Mouse (Mus musculus): ENCODE data around the gene Ppox. TPM values are rescaled to one million over a fixed set of nuclear protein-coding genes. Genes with fewer than 3 reads are reported as not detected.

The Ppox gene
- total RNA-seq, 4 experiments from 2014 or later, result 29.1 to 35.0 (median 30.4) TPM

DNA sequence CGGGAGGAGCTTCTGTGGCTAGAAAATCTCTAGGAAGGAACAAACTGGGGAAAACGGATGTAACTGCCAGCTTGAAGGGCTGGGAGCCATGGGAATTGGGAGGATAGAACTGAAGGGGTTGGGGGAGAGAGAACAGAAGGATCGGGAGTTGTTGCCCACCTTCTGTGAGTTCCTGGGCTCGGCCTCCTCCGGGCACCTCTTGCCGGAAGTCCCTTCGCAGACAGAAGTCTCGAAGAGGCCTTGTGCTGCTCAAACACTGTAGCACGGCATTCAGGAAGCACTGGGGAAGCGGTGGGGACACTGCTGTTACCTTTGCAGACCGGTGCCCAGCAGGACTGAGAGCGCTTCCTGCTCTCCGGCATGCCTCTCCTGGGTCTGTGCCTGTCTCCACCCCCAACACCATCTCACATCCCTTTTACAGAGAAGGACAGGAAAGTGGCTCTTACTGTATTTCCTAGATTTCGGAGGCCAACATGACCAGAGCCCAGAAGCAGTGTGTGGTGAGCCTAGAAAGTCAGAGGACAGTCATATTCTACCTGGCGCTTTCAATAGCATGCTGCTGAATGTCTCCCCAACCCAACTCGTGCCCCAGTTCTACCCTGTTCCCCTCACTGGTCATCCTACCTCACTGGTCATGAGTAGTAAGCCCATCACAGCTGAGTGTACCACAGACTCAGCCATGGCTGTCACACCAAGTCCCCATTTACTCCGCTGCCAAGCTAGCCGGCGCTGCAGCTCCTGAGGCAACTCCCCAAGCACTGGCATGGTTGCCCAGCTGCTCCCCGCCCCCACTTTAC lies 4.3 kb upstream of the Ppox start:
- no peak for DNase-seq (ENCODE audit: low spot score in 2 of 2)

DNA sequence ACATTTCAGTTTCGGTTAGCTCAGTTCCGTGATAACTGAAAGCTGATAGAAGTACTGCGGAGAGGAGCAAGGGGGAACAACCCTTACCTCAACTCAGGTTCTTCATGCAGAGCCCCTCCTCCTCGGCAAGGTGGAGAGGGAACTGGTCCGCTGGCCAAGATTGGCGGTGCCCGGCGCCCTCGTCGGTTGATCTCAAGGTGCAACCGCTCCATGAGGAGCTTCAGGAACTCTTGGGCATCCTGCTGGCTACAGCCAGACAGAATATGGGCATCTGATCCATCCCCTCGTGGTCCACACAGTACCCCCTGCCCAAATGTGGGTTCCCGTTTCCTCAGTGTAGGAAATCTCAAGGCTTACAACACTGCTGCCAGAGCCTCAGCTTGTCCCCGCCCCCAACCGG lies 3.5 kb upstream of the Ppox start:
- DNase-seq (ENCODE audit: low spot score in 2 of 2), result no peak

DNA sequence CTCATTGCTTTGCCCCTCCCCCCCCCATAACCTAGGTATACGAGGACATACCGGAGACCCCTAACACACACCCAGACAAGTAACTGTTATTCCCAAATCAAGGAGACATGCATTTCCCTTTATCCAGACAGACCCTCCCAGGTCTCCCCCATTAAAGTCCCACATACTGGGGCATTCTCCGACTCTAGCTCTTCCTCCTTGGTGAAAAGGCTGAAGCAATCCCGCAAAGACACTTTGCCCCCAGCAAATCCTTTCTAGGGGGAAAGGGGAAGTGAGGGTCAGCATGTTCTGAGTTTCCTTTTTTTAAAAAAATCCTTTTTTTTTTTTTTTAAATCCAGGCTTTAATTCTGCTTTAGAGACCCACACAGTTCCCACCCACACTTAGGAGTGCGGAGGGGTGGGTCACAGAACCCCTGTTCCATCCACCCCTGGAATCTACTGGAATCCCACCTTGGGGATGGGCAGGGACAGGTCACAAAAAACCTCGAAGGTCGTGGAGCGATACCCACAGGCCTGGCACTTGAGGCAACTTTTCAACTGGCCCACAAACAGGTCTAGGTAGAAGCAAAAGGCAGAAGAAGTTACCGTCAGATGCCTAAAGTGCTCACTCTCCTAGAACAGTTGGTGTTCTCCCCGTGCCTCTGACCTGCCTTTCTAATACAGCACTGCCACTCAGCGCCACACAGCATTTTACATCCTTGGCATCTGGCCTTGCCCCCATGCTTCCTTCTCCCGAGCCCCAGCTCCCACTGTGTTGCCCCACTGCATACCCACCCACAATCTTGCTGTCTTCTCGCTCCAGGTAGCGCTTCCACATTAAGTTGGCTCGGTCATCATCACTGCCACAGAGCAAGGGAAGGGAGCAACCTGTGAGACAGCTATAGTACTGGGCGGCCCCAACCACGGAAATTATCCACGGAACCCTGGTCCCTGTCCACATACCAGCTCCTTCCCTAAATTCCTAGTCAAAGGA lies 2.5 kb upstream of the Ppox start:
- DNase-seq (ENCODE audit: low spot score in 2 of 2), result peak in 1 of 2 experiments; percentile 18

DNA sequence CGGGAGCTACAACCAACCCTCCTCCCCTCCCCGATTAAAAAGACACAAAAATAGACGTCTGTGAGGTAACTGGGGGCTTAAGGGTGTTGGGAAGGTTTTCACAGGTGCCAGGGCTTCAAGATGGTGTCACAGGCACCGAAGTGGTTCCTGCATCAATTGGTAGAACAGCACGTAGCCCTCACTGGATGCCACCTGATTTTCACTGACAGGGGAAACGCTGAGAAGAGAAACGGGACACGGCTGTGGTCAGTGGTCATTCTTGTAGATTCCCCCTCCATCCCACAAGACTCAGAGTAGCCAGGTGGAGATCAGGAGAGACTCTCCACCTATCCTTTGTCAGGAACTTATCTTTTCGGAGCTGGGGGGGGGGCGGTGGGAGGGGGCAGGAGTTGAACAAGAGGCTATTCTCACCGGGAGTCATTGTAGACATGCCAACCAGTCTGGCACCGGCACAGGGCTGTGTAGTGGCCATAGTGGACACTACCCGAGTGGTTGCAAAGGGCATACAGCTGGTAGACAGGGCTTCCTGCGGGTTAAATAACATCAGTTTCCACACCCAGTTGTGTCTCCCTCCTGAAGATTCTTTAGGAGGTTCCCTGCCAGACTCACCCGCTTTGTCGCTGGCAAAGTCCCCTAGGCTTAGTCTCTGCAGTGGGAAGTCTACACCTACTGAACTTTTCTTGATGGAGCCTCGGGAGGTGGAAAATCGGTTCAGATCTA lies 1.3 kb upstream of the Ppox start:
- DNase-seq (ENCODE audit: low spot score in 2 of 2), result peak in 1 of 2 experiments; percentile 18

DNA sequence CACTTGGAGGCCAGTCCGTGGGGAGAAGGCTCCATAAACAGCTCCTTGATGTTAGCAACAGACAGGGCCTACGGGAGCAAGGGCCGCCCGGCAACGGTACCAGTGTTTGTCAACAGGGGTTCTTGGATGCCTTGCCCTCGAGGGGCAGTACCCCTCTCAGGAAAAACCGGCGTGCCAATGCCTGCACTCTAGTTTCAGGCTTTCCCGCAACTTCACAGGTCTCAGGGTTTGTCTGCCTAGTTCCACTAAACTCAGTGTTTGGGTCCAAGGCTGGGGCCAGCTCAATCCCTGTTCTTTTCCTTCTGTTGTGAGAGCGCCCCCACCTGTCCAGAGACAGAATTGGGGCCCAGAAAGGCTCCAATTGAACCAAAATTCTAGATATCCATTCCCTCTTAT lies 540 bp upstream of the Ppox start:
- peak; percentile 43 to 74 for DNase-seq (ENCODE audit: low spot score in 2 of 2)

DNA sequence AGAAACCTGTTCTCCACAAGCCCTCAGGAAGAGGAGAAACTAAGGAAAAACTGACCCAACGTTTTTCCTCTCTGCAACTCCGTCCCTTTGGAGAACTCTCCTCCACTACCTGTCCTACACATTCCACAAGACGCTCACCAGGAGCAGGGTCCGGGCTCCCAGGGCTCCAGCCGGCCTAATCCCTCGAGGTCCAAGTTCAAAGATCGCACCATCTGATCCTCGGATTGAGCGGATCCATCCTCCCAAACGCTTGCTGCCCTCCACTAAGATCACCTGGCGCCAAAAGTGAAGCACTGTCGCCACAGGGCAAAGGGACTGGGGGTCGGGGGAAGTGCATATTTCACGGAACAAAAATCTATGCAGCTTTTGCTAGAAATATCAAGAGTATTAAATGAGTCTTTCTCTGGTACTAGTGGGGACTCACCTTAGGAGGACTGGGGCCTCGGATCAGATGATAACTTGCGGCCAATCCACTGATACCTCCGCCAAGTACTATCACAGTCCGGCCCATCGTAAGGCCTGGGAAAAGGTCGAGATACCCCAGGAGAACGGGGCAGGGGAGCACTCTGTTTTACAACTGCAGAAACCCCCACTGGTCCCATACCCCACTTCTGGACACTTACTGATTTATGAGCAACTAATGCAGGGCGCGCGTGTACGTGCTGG lies 603 bp downstream of the Ppox start:
- peak in 1 of 2 experiments; percentile 7 for DNase-seq (ENCODE audit: low spot score in 2 of 2)

DNA sequence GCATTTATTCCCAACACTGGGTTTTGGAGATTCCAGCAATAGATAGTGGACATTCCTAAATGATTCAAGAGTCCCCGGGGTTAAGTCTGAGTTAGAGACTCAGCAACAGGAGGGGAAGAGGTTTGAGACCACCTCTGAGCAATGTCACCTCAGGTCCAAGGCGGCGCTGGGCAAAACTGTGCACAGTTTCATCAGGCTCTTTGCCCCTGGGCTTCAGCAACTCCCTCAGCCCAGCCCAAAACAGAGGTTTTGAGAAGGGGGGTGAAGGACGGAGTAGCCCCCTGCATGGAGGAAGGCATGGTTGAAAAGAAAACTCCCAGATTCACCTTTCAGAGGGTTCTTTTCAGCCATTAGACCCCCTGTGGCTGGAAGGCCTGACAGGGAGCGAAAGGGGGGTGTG lies 1.3 kb downstream of the Ppox start:
- no peak for DNase-seq (ENCODE audit: low spot score in 2 of 2)

DNA sequence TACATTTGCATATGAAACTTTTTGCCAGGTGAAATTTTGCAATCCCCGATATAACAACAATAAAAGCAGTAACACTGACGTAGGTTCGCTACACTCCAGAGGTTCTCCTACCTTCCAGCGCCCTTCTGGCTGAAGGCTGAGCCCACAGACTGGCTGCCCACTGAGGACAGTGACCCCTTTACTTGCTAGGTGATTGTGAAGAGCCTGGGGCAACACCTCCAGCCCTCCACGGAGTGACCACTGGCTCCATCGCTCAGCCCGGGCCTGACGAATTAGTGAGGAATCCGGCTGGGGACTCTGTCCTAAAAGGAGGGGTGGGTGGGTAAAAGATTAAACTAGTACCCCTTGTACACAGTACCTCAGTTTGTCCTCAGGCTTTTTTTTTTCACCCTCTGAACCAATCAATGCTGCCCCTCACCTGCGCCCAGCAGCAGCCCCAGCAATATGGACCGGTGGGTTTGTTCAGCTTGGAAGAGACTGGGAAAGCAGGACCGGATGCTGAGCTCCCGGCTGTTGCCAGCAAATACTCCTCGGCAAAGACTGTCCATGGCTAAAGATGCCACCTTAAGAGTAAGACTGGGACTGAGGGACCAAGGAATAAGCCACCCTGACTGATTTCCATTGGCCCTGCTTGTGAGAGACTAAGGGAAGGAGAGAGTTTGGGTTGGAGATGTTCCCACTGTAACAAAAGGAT lies 1.8 kb downstream of the Ppox start:
- peak in 1 of 2 experiments; percentile 5 for DNase-seq (ENCODE audit: low spot score in 2 of 2)

DNA sequence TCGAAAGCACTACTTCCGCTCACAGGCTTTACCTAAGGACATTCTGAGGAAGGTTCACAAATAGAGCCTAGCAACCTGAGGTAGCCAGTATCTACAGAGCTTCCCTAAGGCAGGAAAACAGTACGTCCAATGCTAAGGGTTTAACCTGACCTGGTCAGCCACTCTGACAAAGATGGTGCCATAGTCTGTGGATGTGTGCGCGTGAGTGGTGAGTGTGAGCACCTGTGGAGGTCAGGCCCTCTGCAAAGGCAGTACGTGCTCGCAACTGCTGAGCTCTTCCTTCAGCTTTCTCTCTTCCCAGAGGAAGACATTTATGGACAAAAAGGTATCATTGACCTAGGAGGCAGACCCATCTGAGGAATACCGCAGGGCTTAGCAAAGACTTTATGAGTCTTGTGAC lies 2.5 kb downstream of the Ppox start:
- DNase-seq (ENCODE audit: low spot score in 2 of 2), result no peak

DNA sequence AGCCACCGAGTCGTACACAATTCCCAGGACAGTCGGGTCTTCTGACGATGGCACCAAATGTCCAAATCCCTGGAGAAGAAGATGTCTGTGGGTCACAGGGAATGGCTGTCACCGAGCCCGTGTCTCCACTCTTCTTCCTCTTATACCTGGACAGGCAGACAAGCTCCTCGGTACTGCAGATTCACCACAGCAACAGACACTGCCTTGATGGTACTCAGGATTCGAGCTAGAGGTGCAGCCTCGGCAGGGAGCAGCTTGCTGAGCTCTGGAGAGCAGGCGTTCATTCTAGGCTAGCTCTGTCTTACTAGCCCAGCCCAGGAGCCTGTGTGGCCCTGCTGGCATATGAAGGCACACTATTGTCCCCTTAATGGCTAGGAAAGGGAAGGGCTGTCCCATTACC lies 3.2 kb downstream of the Ppox start:
- DNase-seq (ENCODE audit: low spot score in 2 of 2), result no peak

DNA sequence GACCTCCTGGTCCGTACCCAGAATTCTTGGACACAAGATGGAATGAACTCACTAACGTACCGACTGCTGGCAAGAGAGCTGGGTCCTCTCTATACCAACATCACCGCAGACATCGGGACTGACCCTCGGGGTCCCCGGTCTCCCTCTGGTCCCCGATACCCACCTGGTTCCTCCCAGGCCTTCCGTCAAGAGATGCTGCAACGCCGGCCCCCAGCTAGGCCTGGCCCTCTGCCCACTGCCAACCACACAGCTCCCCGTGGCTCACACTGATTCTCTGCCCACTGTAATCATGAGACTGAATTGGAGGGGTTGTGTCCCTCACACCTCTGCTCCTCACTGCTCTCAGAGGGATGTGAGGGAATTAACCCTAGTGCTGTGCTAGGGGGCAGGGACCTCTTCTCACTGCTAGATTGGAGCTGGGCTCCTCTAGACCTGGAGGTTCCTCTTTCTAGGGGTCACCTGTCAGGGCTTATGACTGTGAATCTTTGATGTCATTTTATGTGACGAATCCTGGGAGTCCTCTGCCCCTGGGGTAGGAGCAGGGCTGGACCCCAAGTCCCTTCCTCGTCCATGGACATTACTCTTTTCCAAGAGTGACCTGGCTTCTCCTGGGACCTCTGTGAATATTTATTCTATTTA lies 4.8 kb downstream of the Ppox start:
- no peak for DNase-seq (ENCODE audit: low spot score in 2 of 2)

DNA sequence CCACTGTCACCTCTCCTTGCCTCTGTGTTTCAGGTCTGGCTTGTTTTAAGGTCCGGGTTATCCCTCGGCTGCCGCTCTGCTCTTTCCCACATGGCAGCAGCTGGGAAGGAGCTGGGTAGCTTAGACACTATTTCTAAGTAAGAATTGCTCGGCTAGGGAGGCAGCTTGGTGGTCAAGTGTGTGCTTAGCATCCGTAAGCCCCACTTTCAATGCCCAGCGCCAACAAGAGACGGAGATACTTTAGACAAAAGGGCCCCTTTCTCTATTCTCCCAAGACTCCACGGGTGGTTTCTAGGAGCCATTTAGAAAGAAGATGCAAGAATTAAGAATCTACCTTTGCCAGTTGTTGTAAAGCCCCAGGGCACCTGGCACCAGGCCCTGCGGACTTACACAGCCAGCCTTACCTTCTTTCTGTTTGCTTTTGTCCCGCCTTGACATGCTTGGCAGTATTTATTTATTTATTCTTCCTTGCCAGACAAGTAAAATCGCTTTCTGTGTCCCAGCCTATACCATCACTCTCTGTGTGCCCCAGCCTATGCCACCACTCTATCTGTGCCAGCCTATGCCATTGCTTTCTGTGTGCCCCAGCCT lies 5.7 kb downstream of the Ppox start:
- no peak for DNase-seq (ENCODE audit: low spot score in 2 of 2)

DNA sequence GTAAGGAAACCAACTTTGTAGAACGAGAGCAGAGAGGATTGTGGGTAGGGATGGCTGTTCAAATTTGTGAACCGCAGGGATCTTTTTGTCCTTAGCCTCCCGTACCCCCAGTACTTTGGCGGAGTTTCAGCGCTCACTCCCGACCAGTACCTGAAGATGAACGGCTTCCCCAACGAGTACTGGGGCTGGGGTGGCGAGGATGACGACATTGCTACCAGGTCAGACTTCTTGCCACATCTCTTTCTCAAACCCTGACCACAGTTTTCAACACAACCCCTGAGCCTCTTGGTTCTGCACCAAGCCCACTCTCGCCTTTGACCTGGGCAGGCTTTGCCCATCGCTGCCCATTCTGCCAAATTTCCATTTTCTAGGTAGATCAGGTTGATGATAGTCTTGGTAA lies 6.8 kb downstream of the Ppox start:
- no peak for DNase-seq (ENCODE audit: low spot score in 2 of 2)

DNA sequence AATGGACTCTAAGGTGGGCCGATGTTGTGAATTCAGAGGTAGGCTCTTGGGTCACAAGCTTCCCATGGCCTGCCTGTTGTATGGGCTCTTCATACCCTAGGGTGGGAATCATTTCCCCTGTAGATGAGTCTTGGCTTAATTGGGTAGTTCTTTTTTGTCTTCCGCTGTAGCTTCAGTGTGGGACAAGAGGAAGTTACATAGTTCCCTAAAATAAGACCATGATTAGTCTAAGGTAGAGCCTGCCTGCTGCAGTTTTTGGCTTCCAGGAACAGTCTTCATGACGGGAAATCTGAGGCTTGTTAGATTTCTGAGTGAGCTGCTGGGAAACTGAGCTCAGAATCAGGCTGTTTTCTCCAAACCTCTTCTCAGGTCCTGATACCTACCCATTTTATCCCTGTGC lies 8.9 kb downstream of the Ppox start:
- DNase-seq (ENCODE audit: low spot score in 2 of 2), result no peak

DNA sequence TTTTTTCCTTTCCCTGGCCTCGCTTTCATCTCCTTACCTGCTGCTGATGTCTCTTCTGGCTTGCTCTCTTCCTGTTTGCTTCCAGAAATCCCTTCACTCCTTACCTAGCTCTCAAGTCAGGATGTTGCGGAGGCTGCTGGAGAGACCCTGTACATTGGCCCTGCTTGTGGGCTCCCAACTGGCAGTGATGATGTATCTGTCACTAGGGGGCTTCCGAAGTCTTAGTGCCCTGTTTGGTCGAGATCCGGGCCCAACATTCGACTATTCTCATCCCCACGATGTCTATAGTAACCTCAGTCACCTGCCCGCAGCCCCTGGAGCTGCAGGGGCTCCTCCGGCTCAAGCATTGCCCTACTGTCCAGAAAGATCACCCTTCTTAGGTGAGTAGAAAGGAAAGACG lies 9.4 kb downstream of the Ppox start:
- no peak for DNase-seq (ENCODE audit: low spot score in 2 of 2)

DNA sequence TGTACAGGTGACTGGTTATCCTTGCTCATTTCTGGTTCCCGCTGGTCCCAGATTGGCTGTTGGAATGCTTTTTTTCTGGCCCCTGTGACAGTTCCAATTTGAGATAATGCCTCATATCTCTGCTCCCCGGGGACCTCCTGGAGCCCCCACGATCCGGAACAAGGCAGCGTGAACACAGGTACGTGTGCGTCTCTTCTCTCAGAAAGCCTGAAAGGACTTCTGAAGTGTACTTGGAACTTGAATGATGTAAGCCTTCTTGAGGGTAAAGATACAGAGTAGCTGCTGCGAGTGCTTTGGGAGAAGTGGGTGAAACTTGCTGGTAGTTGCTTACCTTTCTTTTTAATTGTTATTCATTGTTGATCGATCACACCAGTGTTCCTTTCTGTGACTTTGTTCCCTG lies 9.8 kb downstream of the Ppox start:
- DNase-seq (ENCODE audit: low spot score in 2 of 2), result no peak

DNA sequence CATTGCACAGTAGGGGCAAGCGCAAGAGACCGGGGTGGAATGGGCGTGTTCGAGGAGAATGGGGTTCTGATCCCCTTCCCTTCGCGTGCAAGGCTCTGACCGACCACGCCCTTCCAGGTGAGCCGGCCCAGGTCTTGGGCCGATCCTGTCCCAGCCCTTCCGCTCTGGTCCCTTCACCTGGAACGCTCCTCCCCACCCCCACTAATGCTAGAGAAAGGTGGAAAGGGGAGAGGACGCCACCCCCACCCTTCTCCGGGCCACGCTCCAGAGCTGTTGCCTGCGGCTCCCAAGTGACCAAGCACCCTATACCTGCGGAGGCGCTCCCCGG lies 10.4 kb downstream of the Ppox start:
- no peak for DNase-seq (ENCODE audit: low spot score in 2 of 2)

DNA sequence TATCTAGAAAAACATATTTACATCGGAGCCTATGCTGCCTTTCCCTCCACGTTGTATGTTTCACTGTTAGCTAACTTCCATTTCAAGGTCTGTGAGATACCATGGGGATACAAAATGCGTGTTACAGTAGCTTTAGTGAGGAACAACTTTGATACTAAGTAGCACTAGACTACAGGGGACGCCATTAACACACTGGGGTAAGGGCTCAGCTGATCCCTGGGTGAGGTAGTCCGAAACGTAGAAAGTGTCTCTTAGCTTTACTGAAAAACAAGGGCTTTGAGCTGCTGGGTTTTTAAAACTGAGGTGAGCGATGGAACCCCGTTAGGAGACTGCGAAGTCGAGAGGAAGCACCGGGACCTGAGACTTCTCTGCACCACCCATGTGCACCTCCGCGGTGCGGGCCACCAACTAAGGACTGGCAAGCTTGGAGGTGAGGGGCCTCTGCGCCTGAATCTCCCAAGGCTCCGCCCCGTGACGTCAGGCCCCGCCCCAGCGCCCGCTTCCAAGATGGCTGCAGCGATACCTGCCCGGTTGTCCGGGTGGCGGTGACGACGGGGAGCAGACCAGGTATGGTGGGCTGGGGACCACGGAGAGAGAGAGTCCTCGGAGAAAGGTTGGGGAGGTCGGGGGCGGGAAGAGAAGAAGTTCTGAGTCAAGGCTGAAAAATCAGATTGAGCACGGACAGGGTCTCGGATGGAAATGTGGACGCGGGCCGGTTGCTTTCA lies 11.0 kb downstream of the Ppox start, which contains the start of gene B4galt3:
B4galt3 (plus strand) TSS at position 481 of the 725 bp plus-strand sequence.
- DNase-seq (ENCODE audit: low spot score in 2 of 2), result peak; percentile 91 to 96

DNA sequence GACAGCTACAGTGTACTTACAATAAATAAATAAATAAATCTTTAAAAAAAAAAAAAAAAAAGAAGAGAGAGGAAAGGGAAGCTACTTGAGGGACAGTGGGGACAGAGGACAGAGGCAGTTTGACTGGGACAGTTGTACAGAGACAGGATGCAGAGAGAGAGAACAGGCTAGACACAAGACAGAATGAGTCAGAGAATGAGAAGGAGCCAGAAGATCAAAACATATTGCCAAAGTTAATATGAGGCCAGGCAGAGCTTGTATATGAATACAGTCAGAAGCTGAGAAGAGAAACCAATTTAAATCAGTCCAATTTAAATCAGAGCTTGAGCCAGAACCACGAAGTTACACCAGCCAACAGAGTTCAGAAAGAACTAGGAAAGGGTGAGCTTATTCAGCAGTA lies 12.6 kb downstream of the Ppox start:
- no peak for DNase-seq (ENCODE audit: low spot score in 2 of 2)
